Mouse (Mus musculus) midbrain, embryonic 11.5 days (tissue): ENCODE measurements around the gene Cyren. TPM values are rescaled to one million over a fixed set of nuclear protein-coding genes. Genes with fewer than 3 reads are reported as not detected.

Source experiments
- ATAC-seq: fragments of 200-750 bp; cut with Nextera tagmentation; 2 replicates; pipeline ENCODE4 v1.8.0; 2017; ENCODE audit warnings: moderate TSS enrichment, moderate library complexity; ENCODE audit not compliant: low FRiP score
- DNase-seq: peaks from one replicate; pipeline ENCODE4 v3.0.0; 2015; ENCODE audit warnings: low spot score; ENCODE audit errors: missing footprints
- H3K27ac ChIP-seq: fragments of 300-500 bp; sonication (generic); 2 replicates; pipeline ENCODE4 v1.5.1; 2014; ENCODE audit warnings: low read depth, low read length
- H3K27me3 ChIP-seq: fragments of 300-500 bp; sonication (generic); 2 replicates; pipeline ENCODE4 v1.6.1; 2014; ENCODE audit warnings: mild to moderate bottlenecking, low read length, moderate library complexity, mixed read lengths; ENCODE audit not compliant: control insufficient read depth, insufficient read depth
- H3K36me3 ChIP-seq: fragments of 300-500 bp; sonication (generic); 2 replicates; pipeline ENCODE4 v1.6.1; 2014; ENCODE audit warnings: mild to moderate bottlenecking, low read length, moderate library complexity, mixed read lengths; ENCODE audit not compliant: control insufficient read depth, insufficient read depth
- H3K4me1 ChIP-seq: fragments of 300-500 bp; sonication (generic); 2 replicates; pipeline ENCODE4 v1.6.1; 2014; ENCODE audit warnings: low read length; ENCODE audit not compliant: control insufficient read depth, insufficient read depth
- H3K4me2 ChIP-seq: fragments of 300-500 bp; sonication (generic); 2 replicates; pipeline ENCODE4 v1.6.1; 2014; ENCODE audit warnings: mild to moderate bottlenecking, moderate library complexity
- H3K4me3 ChIP-seq: fragments of 300-500 bp; sonication (generic); 2 replicates; pipeline ENCODE4 v1.5.1; 2014; ENCODE audit warnings: low read depth, low read length
- H3K9ac ChIP-seq: fragments of 300-500 bp; sonication (generic); 2 replicates; pipeline ENCODE4 v1.6.1; 2014; ENCODE audit warnings: low read length
- H3K9me3 ChIP-seq: fragments of 300-500 bp; sonication (generic); 2 replicates; pipeline ENCODE4 v1.6.1; 2016; ENCODE audit warnings: low read length; ENCODE audit not compliant: control insufficient read depth
- WGBS: fragments of 180-500 bp; shearing (Covaris S2); extraction: QIAGEN DNeasy Blood & Tissue Kit; methylation state at CpG from one replicate; pipeline ENCODE4 v1.1.7; 2014; 5-methylcytosine and 5-hydroxymethylcytosine counted together
- polyA plus RNA-seq: library from polyadenylated mRNA; unstranded; fragments of >200 nt; fragmentation: Nextera tagmentation; extraction: Ambion mirVana; gene quantifications from 2 replicates; pipeline ENCODE4 v1.2.1, GENCODE M21; 2014

The Cyren gene
- polyA plus RNA-seq, 1 experiment from 2014 or later = 11.8 TPM

DNA sequence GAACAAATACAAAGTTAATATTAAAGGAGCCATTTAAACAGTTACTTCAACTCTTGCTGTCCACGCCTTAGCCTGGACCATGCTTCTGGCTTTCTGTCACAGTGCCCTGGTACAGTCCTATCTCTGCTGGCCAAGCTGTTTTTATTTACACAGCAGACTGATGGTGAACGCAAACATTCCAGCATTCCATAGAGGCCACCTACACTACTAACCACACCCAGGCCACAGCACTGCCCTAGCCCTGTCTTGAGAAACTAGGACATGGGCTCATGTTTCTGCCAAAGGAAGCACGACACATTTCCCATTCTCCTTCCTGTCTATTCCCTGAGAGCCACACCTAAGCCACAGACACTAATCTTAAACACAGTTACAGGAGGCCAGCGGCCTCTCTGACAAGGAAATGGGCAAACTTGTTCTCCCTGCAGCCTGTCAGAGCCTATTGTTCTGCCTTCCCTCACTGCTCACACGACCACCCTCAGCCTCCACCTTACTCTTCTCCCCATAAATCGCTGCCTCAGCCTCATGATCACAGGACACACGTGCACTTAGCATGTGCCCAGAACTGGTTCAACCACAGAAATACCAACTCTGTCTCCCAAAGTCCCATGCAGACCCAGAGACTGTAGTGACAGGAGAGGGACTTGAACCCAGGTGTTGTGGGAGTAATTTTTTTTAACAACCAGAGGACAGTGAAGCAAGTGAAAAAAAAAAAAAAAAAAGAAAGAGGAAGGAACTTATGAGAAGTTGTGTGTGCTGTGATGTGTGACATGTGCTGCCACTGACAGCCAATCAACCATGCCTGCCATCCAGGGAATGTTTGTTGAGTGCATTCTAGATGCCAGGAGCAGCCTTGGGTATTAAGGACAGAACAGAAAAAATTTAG is 11.9 kb downstream of the Cyren start:
- ATAC-seq = no peak
- Histone ChIP-seq H3K9ac (no peak overlapping the region), H3K4me2 (no peak overlapping the region), H3K27ac (no peak overlapping the region), H3K36me3 (no peaks in the 10 kb centered on the region), H3K4me1 (no peaks in the 10 kb centered on the region), H3K4me3 (no peak overlapping the region), H3K27me3 (no peaks in the 10 kb centered on the region), H3K9me3 (no peaks in the 10 kb centered on the region)
- no peak for DNase-seq
- WGBS = 63% methylated on average over 7 of the region's 7 CpGs

DNA sequence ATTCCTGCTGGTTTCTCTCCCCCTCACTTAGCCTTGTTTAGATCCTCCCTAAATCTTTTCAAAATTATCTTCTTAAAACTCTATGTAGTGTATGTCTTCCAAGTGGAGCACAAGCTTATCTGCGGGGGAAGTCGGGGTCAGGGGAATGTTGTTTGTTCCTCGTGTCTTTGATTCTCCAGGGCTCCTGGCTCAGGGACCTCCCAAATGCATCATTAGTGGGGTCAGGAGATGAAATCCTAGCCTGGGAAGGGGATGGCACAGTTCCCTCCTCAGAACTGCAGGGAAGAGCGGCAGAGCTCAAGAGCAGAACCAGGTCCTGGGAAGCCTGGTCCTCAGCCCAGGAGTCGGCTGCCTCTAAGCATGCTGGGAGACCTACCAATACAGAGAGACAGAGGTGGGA is 12.6 kb downstream of the Cyren start:
- Histone ChIP-seq H3K27ac (no peak overlapping the region), H3K9ac (no peak overlapping the region), H3K4me2 (no peak overlapping the region), H3K9me3 (no peaks in the 10 kb centered on the region), H3K4me3 (no peak overlapping the region), H3K36me3 (no peaks in the 10 kb centered on the region), H3K4me1 (no peaks in the 10 kb centered on the region), H3K27me3 (no peaks in the 10 kb centered on the region)
- no peak for DNase-seq
- 79% methylated on average over 5 of the region's 5 CpGs for WGBS
- ATAC-seq = no peak

DNA sequence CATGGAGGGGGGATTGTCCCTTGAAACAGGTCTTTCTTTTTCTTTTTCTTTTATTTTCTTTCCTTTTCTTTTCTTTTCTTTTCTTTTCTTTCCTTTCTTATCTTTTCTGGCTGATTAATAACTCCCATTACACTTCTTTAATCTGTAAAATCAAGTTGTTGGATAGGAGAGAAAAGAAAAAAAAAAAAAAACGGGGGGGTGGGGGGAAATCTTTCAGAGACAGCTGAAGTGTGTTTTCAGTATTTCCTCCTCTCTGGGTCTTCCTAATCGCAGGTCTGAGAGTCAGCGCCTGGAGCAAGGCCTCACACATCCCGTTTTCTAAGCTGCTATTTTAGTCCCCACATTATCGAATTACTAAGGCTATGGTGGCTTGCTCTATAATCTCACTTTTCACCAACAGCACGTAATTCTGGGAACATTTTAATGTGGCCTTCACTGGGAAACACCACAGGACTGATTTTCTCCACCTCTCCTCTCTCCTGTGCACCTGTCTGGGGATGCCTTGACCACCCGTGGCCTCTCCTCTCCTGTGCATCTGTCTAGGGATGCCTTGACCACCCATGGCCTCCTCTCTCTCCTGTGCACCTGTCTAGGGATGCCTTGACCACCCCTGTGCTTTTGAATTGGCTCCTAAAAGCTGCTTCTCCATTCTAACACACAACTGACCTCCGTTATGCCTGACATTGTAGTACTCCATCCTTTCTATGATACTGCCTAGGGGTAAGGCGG is 13.9 kb downstream of the Cyren start:
- no peaks in the 10 kb centered on the region for H3K9me3 ChIP-seq
- no peak for ATAC-seq
- H3K4me1 ChIP-seq = no peaks in the 10 kb centered on the region
- no peaks in the 10 kb centered on the region for H3K27me3 ChIP-seq
- no peak overlapping the region for H3K9ac ChIP-seq
- no peak overlapping the region for H3K4me2 ChIP-seq
- no peaks in the 10 kb centered on the region for H3K36me3 ChIP-seq
- DNase-seq = no peak
- H3K27ac ChIP-seq = no peak overlapping the region
- 74% methylated on average over 9 of the region's 9 CpGs for WGBS
- no peak overlapping the region for H3K4me3 ChIP-seq

DNA sequence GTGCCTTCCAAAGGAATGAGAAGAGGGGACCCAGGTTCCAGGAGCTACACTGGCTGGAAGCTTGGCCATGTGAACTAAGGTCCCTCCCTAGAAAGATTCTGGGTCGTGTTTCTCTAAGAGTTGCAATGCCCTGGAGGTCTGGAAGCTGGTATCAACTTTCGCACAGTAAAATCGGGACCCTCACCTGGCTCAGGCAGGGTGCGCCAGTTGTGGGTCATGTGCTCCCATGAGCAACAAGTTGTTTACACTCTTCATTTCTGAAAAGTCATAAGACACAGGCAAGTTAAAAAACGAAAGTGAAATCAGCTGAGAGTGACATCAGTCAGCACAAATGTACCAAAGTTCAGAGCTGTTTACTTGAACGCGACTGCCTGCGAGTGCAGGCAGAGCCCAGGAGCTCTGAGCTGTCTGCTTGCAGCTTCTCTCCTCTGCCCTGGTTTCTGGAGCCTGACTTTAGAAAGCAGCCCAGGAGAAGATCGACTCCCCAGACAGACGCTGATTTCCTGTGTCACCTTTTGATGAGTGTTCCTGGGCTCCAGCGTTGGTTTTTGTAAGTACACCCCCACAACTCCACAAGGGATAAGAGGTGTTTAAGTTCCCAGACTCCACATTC is 15.0 kb downstream of the Cyren start, which contains the start of gene Tmem140:
Tmem140 (plus strand) TSS at position 356 of the 613 bp plus-strand sequence.
- Histone ChIP-seq H3K9ac (no peak within 1 kb of the TSS), H3K27ac (no peak within 1 kb of the TSS), H3K27me3 (no peaks in the 10 kb centered on the region), H3K4me1 (no peaks in the 10 kb centered on the region), H3K4me3 (no peak within 1 kb of the TSS), H3K4me2 (no peak within 1 kb of the TSS), H3K9me3 (no peaks in the 10 kb centered on the region), H3K36me3 (no peaks in the 10 kb centered on the region)
- no peak for ATAC-seq
- DNase-seq = no peak
- 64% methylated on average over 11 of the region's 11 CpGs for WGBS

DNA sequence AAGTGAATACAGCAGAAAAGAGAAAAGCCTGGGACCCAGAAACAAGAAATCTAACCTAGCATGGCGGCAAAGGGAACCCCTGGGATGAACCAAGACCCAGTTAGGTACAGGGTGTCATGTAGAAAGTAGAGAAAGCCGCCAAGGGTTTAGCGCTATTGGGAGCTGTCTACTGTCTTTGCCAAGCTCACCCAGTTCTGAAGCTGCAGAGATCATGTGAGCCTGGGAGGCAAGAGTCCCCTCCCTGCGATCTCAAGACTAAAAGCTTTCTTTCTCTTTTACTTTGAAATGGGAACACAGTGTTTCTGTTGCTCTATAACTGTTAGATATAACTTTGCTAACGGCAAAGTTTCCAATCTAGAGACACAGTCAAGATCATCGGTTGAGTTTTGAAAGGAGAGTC is 15.5 kb downstream of the Cyren start:
- Histone ChIP-seq H3K9me3 (no peaks in the 10 kb centered on the region), H3K9ac (no peak overlapping the region), H3K27me3 (no peaks in the 10 kb centered on the region), H3K36me3 (no peaks in the 10 kb centered on the region), H3K4me2 (no peak overlapping the region), H3K4me3 (no peak overlapping the region), H3K27ac (no peak overlapping the region), H3K4me1 (no peaks in the 10 kb centered on the region)
- no peak for ATAC-seq
- no peak for DNase-seq
- 94% methylated on average over 6 of the region's 6 CpGs for WGBS

DNA sequence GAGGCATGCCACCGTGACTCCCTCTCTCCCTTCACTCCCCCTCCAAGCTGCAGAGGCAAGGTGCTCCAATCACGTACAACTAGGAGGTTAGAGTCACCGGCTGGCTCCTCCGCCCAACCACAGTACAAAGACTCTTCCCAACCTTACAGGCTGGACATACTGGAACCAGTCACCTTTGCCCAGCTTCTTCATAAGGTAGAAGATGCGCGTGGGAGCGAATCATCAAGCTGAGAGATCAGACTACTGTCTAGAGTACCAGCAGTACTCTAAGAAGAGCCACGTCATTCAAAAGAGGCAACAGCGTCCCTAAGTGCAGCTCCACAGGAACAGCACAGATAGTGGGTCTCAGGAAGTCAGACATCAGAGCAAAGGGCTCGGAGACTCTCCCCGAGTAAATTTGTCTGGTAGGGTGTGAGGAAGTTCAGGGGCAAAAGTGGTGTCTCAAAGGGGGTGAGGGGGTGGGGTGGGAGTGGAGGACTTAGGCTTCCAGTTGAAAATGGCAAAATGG is 16.3 kb downstream of the Cyren start:
- WGBS = 95% methylated on average over 11 of the region's 11 CpGs
- Histone ChIP-seq H3K4me2 (no peak overlapping the region), H3K9ac (no peak overlapping the region), H3K9me3 (no peaks in the 10 kb centered on the region), H3K27ac (no peak overlapping the region), H3K4me3 (no peak overlapping the region), H3K27me3 (no peaks in the 10 kb centered on the region), H3K36me3 (no peaks in the 10 kb centered on the region), H3K4me1 (no peaks in the 10 kb centered on the region)
- DNase-seq = no peak
- ATAC-seq = no peak

DNA sequence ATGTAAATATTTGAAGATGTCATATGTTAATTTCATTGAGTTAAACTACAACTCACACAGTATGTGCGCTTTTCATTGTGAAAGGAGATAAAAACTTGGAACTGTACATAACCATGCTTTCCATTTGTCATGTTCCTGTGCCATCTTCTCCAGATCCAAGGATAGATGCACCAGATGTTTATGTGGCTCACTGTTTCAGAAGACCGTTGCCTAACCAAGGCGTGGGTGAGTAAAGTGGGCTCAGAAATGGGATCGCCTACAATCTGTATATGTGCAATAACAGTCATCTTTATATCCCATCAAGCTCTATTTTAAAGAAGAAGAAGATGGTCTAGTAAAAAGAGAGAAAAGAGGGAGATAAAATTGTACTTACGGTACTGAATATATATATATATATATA is 45.5 kb downstream of the Cyren start:
- Histone ChIP-seq H3K27me3 (no peaks in the 10 kb centered on the region), H3K9me3 (no peaks in the 10 kb centered on the region), H3K27ac (no peak overlapping the region), H3K4me2 (no peak overlapping the region), H3K9ac (no peak overlapping the region), H3K4me1 (no peaks in the 10 kb centered on the region), H3K36me3 (no peaks in the 10 kb centered on the region), H3K4me3 (no peak overlapping the region)
- no peak for DNase-seq
- no peak for ATAC-seq
- 96% methylated on average over 5 of the region's 5 CpGs for WGBS

DNA sequence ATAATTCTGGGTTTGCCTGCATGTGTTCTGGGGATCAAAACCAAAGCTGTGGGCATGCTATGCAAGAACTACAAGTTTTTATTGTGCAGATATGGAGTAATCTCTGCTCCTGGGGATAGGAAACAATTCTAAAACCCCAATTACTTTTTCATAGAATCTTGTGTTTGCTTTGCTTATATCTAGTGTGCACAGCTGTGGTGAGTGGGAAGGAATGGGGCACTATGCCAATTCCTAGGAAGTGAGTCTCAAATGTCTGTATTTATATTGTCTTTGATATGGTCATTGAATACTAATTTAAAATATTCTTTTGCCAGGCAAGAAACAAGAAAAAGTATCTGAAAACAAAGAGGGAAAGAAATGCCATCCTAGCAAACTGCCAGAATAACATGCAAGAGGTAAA is 53.5 kb downstream of the Cyren start:
- no peak overlapping the region for H3K9ac ChIP-seq
- no peak for DNase-seq
- no peak overlapping the region for H3K4me2 ChIP-seq
- H3K27me3 ChIP-seq = no peaks in the 10 kb centered on the region
- no peaks in the 10 kb centered on the region for H3K9me3 ChIP-seq
- no peak for ATAC-seq
- H3K4me1 ChIP-seq = no peaks in the 10 kb centered on the region
- no peaks in the 10 kb centered on the region for H3K36me3 ChIP-seq
- no peak overlapping the region for H3K4me3 ChIP-seq
- no peak overlapping the region for H3K27ac ChIP-seq
